ENCODE assay signal across 8 mouse cellular contexts in genomic region chr12:83596191-83596954, GRCm38 (mm10). TPM values are rescaled to one million over a fixed set of nuclear protein-coding genes. Genes with fewer than 3 reads are reported as not detected.
DNase-seq lines count a peak whose midpoint lies in the region; ATAC-seq and TF ChIP-seq lines count a peak whose summit lies in the region.

No protein-coding gene starts in this region.

- H3K4me2 ChIP-seq in liver, postnatal 0 days (ENCODE audit: low read depth, low read length): peak overlapping the region; percentile 93

- peak overlapping the region; percentile 98 for H3K9ac ChIP-seq in liver, postnatal 0 days (replicated peaks)

- no peak for TF ChIP-seq POLR2A in kidney, adult 2 months (IDR thresholded peaks at IDR 0.05; ENCODE audit: low read depth, low read length)

- H3K4me3 ChIP-seq in kidney, adult 2 months (ENCODE audit: insufficient read depth, low read depth, low read length): peak overlapping the region; percentile 93
- H3K4me3 ChIP-seq in hindbrain, embryonic 10.5 days: peak overlapping the region; percentile 95
- peak overlapping the region; percentile 92 for H3K4me3 ChIP-seq in liver, postnatal 0 days (ENCODE audit: low read depth, low read length)

- H3K4me1 ChIP-seq in kidney, adult 2 months (ENCODE audit: control insufficient read depth, insufficient read depth, low read length): peaks cover 4% of the 10 kb centered on the region; the same call in 1 of the 2 replicates
- peaks cover 26% of the 10 kb centered on the region for H3K4me1 ChIP-seq in hindbrain, embryonic 10.5 days (replicated peaks)
- peaks cover 26% of the 10 kb centered on the region for H3K4me1 ChIP-seq in liver, postnatal 0 days (ENCODE audit: insufficient read depth)

- no peak; the same call in 1 of the 2 replicates for TF ChIP-seq EP300 in liver, postnatal 0 days (IDR thresholded peaks at IDR 0.05; ENCODE audit: low read depth)

- intact Hi-C loops in gastrocnemius, postnatal 14 days (cut with DNase I; ENCODE audit: low total_unique reads): no loop called here

- no peaks in the 10 kb centered on the region for H3K27me3 ChIP-seq in kidney, adult 2 months (replicated peaks; ENCODE audit: control insufficient read depth, insufficient read depth, low read length)
- H3K27me3 ChIP-seq in hindbrain, embryonic 10.5 days (ENCODE audit: insufficient read depth, poor library complexity, severe bottlenecking): no peaks in the 10 kb centered on the region
- no peaks in the 10 kb centered on the region for H3K27me3 ChIP-seq in liver, postnatal 0 days (ENCODE audit: insufficient read depth, low read length)

- WGBS in kidney, adult 2 months: 1% methylated on average over 20 of the region's 20 CpGs
- WGBS in hindbrain, embryonic 10.5 days: 4% methylated on average over 20 of the region's 20 CpGs
- WGBS in liver, postnatal 0 days (ENCODE audit: insufficient replicate concordance): 7% methylated on average over 19 of the region's 20 CpGs

- no peak; the same call in 1 of the 2 replicates for ATAC-seq in liver, postnatal 0 days

- no peaks in the 10 kb centered on the region for H3K9me3 ChIP-seq in hindbrain, embryonic 10.5 days
- no peaks in the 10 kb centered on the region for H3K9me3 ChIP-seq in liver, postnatal 0 days (ENCODE audit: low read length)

- no peak for TF ChIP-seq CTCF in kidney, adult 2 months (conservative IDR thresholded peaks at IDR 0.05; ENCODE audit: insufficient read depth, insufficient read length, low read depth, low read length)
- TF ChIP-seq CTCF in liver, postnatal 0 days (IDR thresholded peaks at IDR 0.05; ENCODE audit: low read depth): no peak

- no peaks in the 10 kb centered on the region; the same call in 1 of the 2 replicates for H3K36me3 ChIP-seq in kidney, adult 2 months (ENCODE audit: control insufficient read depth, insufficient read depth, low read length)
- H3K36me3 ChIP-seq in hindbrain, embryonic 10.5 days: peaks cover 39% of the 10 kb centered on the region
- H3K36me3 ChIP-seq in liver, postnatal 0 days (replicated peaks; ENCODE audit: insufficient read depth, low read length): peaks cover 24% of the 10 kb centered on the region; the same call in 1 of the 2 replicates

- DNase-seq in kidney, adult 2 months: peak; percentile 34
- no peak for DNase-seq in kidney, postnatal 25 days
- DNase-seq in adipocyte (ENCODE audit: low spot score): peak; percentile 81
- DNase-seq in hindbrain, embryonic 10.5 days (ENCODE audit: low spot score): no peak
- DNase-seq in liver, postnatal 0 days: no peak
- DNase-seq in spleen, postnatal 10 days (ENCODE audit: low spot score in 2 of 2): no peak
- DNase-seq in gastrocnemius, postnatal 14 days: no peak
- DNase-seq in c-Kit-positive CD71-positive TER-119-positive erythroid progenitor cells, embryonic 14.5 days (ENCODE audit: low spot score): no peak

- H3K27ac ChIP-seq in kidney, adult 2 months (ENCODE audit: insufficient read depth, low read depth, low read length): peak overlapping the region; percentile 74
- peak overlapping the region; percentile 98 for H3K27ac ChIP-seq in hindbrain, embryonic 10.5 days
- H3K27ac ChIP-seq in liver, postnatal 0 days (ENCODE audit: low read depth): peak overlapping the region; percentile 99

RNA-seq across cellular contexts. Expression of gene Zfyve1, which starts 0.6 kb away (rescaled TPM):
- polyA plus RNA-seq in kidney, adult 2 months (2012; rRNA removed): 29.0 and 32.0 TPM in 2 replicates
- 22.0 and 25.3 TPM in 2 replicates for polyA plus RNA-seq in hindbrain, embryonic 10.5 days (2016; fragmentation: Nextera tagmentation; extraction: Ambion mirVana)
- 5.5 and 6.4 TPM in 2 replicates for polyA plus RNA-seq in liver, postnatal 0 days (2015; fragmentation: Nextera tagmentation; extraction: Ambion mirVana)
- 10 to 100 TPM; 14.1 to 19.1 TPM for total RNA-seq in gastrocnemius, postnatal 14 days (2021)

RNA-seq across cellular contexts. Expression of gene Rbm25, which starts 34.7 kb away (rescaled TPM):
- polyA plus RNA-seq in kidney, adult 2 months (2012; rRNA removed): 17.9 and 21.2 TPM in 2 replicates
- 203 and 270 TPM in 2 replicates for polyA plus RNA-seq in hindbrain, embryonic 10.5 days (2016; fragmentation: Nextera tagmentation; extraction: Ambion mirVana)
- polyA plus RNA-seq in liver, postnatal 0 days (2015; fragmentation: Nextera tagmentation; extraction: Ambion mirVana): 81.7 and 85.0 TPM in 2 replicates
- total RNA-seq in gastrocnemius, postnatal 14 days (2021): 10 to 100 TPM; 42.3 to 49.0 TPM

Comparison
In these comparisons a context has a peak if more than half of its experiments do, and no peak if none do; other contexts are left out.
1. DNase-seq: peak in kidney, adult 2 months (single experiment) and adipocyte (single experiment); none in kidney, postnatal 25 days (0 of 2), hindbrain, embryonic 10.5 days (single experiment), liver, postnatal 0 days (single experiment), spleen, postnatal 10 days (0 of 2), gastrocnemius, postnatal 14 days (single experiment) and c-Kit-positive CD71-positive TER-119-positive erythroid progenitor cells, embryonic 14.5 days (single experiment).
2. Peak in every context shown above with its lines, with median percentiles within 50 percentile points of each other: H3K27ac ChIP-seq and H3K4me3 ChIP-seq.